Mouse (Mus musculus): Measurements from ENCODE around the gene Tmcc3. TPM values are rescaled to one million over a fixed set of nuclear protein-coding genes. Genes with fewer than 3 reads are reported as not detected.

Tmcc3 gene
- polyA plus RNA-seq, 1 experiment from 2014 or later = 2.8 TPM

DNA sequence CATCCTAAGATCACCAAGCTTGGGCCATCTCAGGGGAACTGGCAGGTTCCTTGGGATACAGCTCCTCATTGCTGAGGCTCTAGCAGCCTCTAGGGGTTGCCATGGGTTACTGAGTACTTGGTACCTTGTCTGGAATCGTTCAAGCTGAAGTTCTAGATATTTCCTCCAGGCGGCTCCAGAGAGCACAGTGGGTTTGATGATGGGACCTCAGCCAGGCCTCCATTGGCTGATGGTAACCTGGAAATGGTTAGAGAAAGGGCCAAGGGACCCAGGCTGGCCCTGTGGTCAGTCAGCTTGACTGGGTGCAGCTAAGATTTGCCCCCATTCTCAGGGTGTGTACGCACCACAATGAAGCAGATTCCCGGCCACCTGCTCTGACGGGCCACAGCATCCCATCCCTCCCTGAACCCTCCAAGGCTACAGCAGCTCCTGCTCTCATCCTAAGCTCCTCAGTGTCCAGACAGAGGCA lies 297.6 kb downstream of the Tmcc3 start:
- Histone ChIP-seq H3K36me3 (ENCODE audit: control insufficient read depth, insufficient read depth, low read length) (no peaks in the 10 kb centered on the region), H3K27me3 (ENCODE audit: control insufficient read depth, insufficient read depth, low read length) (no peaks in the 10 kb centered on the region), H3K4me2 (ENCODE audit: low read depth, low read length, severe bottlenecking) (no peak overlapping the region), H3K9me3 (ENCODE audit: control insufficient read depth, low read length) (no peaks in the 10 kb centered on the region), H3K27ac (ENCODE audit: low read depth, low read length) (no peak overlapping the region), H3K4me1 (replicated peaks; ENCODE audit: control insufficient read depth, insufficient read depth, low read length) (no peaks in the 10 kb centered on the region), H3K9ac (ENCODE audit: low read length) (no peak overlapping the region), H3K4me3 (ENCODE audit: low read depth, low read length) (no peak overlapping the region)
- DNase-seq (ENCODE audit: low spot score) (peak; percentile 74), ATAC-seq (replicated peaks; ENCODE audit: low FRiP score) (peak; percentile 86)
- WGBS = 52% methylated on average over 5 of the region's 5 CpGs

DNA sequence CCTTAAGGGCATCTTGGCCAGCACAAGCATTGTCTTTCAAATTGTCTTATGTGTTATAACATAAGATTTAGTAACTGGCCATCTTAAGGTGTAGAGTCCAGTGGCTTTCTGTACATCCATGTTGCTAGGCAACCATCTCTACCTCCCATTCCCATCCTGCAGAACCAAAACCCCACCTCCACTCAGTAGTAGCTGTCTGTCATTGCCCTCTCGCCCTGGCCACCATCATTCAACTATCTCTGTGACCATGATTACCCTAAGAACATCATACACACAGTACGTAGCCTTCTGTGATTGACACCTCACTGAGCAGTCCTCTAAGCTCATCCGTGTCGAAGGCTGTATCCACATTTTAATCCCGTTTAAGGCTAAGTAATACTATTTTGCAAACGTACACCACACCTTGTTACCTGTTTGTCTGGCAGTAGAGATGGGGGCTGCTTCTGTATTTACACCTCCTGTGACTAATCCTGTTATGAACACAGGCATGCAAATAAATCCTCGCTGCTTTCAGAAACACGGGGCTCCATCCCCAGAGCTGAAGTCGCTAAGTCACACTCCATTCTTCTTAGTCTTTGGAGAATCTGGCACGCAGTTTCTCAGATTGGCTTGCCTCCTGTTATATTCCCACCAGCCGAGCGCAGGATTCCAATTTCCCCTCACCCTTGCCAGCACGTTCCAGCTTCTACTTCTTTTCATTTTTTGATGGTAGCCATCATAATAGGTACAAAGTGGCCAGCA lies 299.6 kb downstream of the Tmcc3 start:
- Histone ChIP-seq H3K27me3 (ENCODE audit: control insufficient read depth, insufficient read depth, low read length) (no peaks in the 10 kb centered on the region), H3K36me3 (ENCODE audit: control insufficient read depth, insufficient read depth, low read length) (no peaks in the 10 kb centered on the region), H3K4me3 (ENCODE audit: low read depth, low read length) (no peak overlapping the region), H3K9ac (ENCODE audit: low read length) (no peak overlapping the region), H3K9me3 (ENCODE audit: control insufficient read depth, low read length) (no peaks in the 10 kb centered on the region), H3K4me2 (ENCODE audit: low read depth, low read length, severe bottlenecking) (no peak overlapping the region), H3K4me1 (replicated peaks; ENCODE audit: control insufficient read depth, insufficient read depth, low read length) (no peaks in the 10 kb centered on the region), H3K27ac (ENCODE audit: low read depth, low read length) (no peak overlapping the region)
- DNase-seq (ENCODE audit: low spot score) (no peak), ATAC-seq (replicated peaks; ENCODE audit: low FRiP score) (no peak)
- 71% methylated on average over 13 of the region's 13 CpGs for WGBS

DNA sequence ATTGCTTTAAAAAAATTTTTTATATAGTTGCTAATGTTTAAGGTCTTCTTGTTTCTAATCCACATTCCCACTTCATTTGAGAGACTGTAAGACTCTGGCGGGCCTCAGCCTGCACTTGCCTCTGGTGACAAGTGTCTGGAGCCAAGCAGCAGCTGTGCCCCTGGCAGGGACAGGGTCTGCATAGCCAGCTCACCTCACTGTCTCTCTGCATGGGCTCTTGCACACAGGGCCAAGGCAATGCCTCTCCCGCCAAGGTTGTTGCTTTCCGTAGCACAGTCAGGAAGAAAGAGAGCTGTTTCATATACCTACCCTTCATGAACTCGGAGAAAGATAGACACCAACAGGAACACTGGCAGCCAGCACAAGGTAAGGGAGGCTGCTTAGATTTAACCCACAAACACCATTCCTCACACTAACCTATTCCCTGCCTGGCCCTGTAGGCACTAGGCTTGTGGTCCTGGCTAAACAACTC lies 300.3 kb downstream of the Tmcc3 start:
- 83% methylated on average over 4 of the region's 4 CpGs for WGBS
- Histone ChIP-seq H3K9ac (ENCODE audit: low read length) (no peak overlapping the region), H3K4me2 (ENCODE audit: low read depth, low read length, severe bottlenecking) (no peak overlapping the region), H3K4me3 (ENCODE audit: low read depth, low read length) (no peak overlapping the region), H3K27me3 (ENCODE audit: control insufficient read depth, insufficient read depth, low read length) (no peaks in the 10 kb centered on the region), H3K36me3 (ENCODE audit: control insufficient read depth, insufficient read depth, low read length) (no peaks in the 10 kb centered on the region), H3K4me1 (replicated peaks; ENCODE audit: control insufficient read depth, insufficient read depth, low read length) (no peaks in the 10 kb centered on the region), H3K9me3 (ENCODE audit: control insufficient read depth, low read length) (no peaks in the 10 kb centered on the region), H3K27ac (ENCODE audit: low read depth, low read length) (no peak overlapping the region)
- ATAC-seq (replicated peaks; ENCODE audit: low FRiP score) (no peak), DNase-seq (ENCODE audit: low spot score) (no peak)

- DNase-seq (ENCODE audit: low spot score) (no peak), ATAC-seq (replicated peaks; ENCODE audit: low FRiP score) (no peak)
- Histone ChIP-seq H3K4me2 (ENCODE audit: low read depth, low read length, severe bottlenecking) (no peak overlapping the region), H3K36me3 (ENCODE audit: control insufficient read depth, insufficient read depth, low read length) (no peaks in the 10 kb centered on the region), H3K4me3 (ENCODE audit: low read depth, low read length) (no peak overlapping the region), H3K4me1 (replicated peaks; ENCODE audit: control insufficient read depth, insufficient read depth, low read length) (peaks cover 14% of the 10 kb centered on the region), H3K9ac (ENCODE audit: low read length) (no peak overlapping the region), H3K9me3 (ENCODE audit: control insufficient read depth, low read length) (no peaks in the 10 kb centered on the region), H3K27me3 (ENCODE audit: control insufficient read depth, insufficient read depth, low read length) (no peaks in the 10 kb centered on the region), H3K27ac (ENCODE audit: low read depth, low read length) (no peak overlapping the region)
- WGBS = 95% methylated on average over 5 of the region's 5 CpGs
Observed at GRCm38 (mm10) chr10:94619586-94619985, 307.8 kb downstream of the Tmcc3 start.

DNA sequence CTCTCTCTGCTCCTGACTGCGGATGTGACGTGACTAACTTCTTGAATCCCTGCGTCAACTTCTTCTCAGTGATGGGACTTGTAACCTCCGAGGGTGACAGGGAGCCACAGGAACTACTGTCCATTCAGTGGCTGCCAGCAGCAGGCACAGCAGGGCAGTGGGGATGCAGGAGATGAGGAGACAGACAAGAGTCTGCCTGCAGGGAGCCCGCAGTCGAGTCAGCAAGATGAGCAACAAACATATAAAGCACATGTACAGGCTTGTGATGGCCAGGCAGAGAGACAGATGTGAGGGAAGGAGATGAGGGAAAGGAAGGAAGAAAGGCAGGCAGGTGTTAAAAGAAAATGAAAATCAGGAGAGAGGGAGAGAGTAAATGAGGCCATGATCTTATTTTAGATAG lies 308.8 kb downstream of the Tmcc3 start:
- no peak overlapping the region for H3K27ac ChIP-seq (ENCODE audit: low read depth, low read length)
- no peaks in the 10 kb centered on the region for H3K27me3 ChIP-seq (ENCODE audit: control insufficient read depth, insufficient read depth, low read length)
- H3K36me3 ChIP-seq (ENCODE audit: control insufficient read depth, insufficient read depth, low read length) = no peaks in the 10 kb centered on the region
- no peak overlapping the region for H3K4me3 ChIP-seq (ENCODE audit: low read depth, low read length)
- WGBS = 61% methylated on average over 6 of the region's 6 CpGs
- DNase-seq (ENCODE audit: low spot score) = no peak
- no peak for ATAC-seq (replicated peaks; ENCODE audit: low FRiP score)
- no peaks in the 10 kb centered on the region for H3K9me3 ChIP-seq (ENCODE audit: control insufficient read depth, low read length)
- H3K4me2 ChIP-seq (ENCODE audit: low read depth, low read length, severe bottlenecking) = no peak overlapping the region
- peaks cover 14% of the 10 kb centered on the region for H3K4me1 ChIP-seq (replicated peaks; ENCODE audit: control insufficient read depth, insufficient read depth, low read length)
- no peak overlapping the region for H3K9ac ChIP-seq (ENCODE audit: low read length)

DNA sequence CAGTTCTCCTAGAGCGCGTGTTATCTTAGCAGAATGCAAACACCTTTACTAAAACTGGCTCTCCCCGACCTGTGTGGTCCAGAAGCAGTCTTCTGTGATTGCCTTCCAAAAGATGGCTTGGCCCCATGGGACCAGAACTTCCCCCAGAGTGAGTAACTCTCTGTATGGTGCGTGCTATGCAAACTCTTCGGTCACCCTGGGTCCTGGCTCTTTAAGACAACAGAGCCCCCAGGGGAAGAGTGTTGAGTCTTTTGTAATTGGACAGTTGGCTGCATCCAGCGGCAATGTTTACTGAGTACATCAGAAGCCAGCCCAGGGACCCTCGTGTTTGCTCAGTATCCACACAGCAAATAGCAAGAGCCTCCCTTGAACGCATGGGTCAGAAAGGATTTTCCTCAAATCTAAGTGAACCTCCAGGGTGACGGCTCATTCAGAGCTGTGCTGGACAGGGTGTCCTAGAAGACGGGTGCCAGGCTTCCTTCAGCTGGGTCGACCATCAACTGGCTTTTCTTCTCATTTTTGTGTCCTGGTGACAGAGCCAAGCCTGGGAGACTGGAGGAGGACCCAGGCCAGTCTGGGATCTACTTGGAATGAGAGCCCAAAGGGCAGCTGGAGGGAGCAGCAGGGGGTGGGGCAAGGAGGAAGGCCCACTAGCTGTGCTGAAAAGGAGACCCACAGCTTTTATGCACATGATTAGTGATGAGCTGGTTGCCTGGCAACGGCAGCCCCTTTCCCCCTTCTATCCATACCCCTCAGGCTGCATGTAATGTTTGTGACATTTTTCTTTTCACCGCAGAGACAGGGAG lies 309.9 kb downstream of the Tmcc3 start:
- H3K27ac ChIP-seq (ENCODE audit: low read depth, low read length) = peak overlapping the region; percentile 73; the same call in 1 of the 2 replicates
- H3K4me3 ChIP-seq (ENCODE audit: low read depth, low read length) = no peak overlapping the region
- peak; percentile 77 for DNase-seq (ENCODE audit: low spot score)
- peak overlapping the region; percentile 40 for H3K4me2 ChIP-seq (ENCODE audit: low read depth, low read length, severe bottlenecking)
- no peaks in the 10 kb centered on the region for H3K36me3 ChIP-seq (ENCODE audit: control insufficient read depth, insufficient read depth, low read length)
- H3K9ac ChIP-seq (ENCODE audit: low read length) = peak overlapping the region; percentile 9; the same call in 1 of the 2 replicates
- 8% methylated on average over 13 of the region's 13 CpGs for WGBS
- peaks cover 14% of the 10 kb centered on the region for H3K4me1 ChIP-seq (replicated peaks; ENCODE audit: control insufficient read depth, insufficient read depth, low read length)
- H3K9me3 ChIP-seq (ENCODE audit: control insufficient read depth, low read length) = no peaks in the 10 kb centered on the region
- H3K27me3 ChIP-seq (ENCODE audit: control insufficient read depth, insufficient read depth, low read length) = no peaks in the 10 kb centered on the region
- ATAC-seq (replicated peaks; ENCODE audit: low FRiP score) = peak; percentile 86

DNA sequence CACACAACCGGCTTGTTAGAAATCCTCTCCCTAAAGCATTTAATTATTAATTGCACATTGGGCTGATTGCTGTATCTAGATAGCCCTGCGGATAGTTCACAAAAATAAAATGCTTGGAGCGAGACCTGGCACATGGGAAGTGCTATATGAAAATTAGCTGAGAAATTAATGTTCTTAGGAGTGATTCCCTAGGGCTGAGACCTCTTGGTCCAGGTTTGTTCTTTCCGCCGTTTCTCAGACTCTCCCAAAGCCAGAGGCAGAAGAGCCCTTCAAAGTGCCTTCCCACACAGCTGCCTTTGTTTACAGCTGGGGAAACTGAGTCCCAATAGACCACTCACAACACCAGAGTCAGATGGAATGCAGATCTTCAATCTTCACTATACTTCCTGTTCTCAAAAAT lies 310.5 kb downstream of the Tmcc3 start:
- 26% methylated on average over 5 of the region's 5 CpGs for WGBS
- DNase-seq (ENCODE audit: low spot score) = no peak
- Histone ChIP-seq H3K27me3 (ENCODE audit: control insufficient read depth, insufficient read depth, low read length) (no peaks in the 10 kb centered on the region), H3K4me2 (ENCODE audit: low read depth, low read length, severe bottlenecking) (peak overlapping the region; percentile 40; the same call in 1 of the 2 replicates), H3K36me3 (ENCODE audit: control insufficient read depth, insufficient read depth, low read length) (no peaks in the 10 kb centered on the region), H3K4me1 (replicated peaks; ENCODE audit: control insufficient read depth, insufficient read depth, low read length) (peaks cover 14% of the 10 kb centered on the region), H3K9me3 (ENCODE audit: control insufficient read depth, low read length) (no peaks in the 10 kb centered on the region), H3K27ac (ENCODE audit: low read depth, low read length) (peak overlapping the region; percentile 51; the same call in 1 of the 2 replicates), H3K9ac (ENCODE audit: low read length) (no peak overlapping the region), H3K4me3 (ENCODE audit: low read depth, low read length) (no peak overlapping the region)
- peak; percentile 4; the same call in 1 of the 2 replicates for ATAC-seq (replicated peaks; ENCODE audit: low FRiP score)

DNA sequence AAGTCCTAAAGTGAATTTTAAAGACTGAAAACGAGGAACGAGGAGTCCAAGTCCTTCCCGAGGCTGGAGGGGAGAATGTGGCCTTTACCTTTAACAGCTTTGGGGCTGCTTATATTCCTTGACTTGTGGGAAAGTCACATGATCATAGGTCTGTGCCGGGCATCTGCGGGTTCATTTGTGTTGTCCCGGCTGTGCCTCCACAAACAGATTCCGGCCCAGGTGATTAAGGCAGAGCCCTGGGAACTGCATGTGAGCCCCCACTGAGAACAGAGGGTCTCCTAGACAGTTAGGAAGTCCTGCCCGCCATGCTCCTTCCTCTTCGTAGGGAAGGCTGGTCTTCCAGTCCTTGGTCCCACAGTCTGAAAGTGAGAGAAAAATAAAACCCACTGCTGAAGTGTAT lies 311.1 kb downstream of the Tmcc3 start:
- H3K4me3 ChIP-seq (ENCODE audit: low read depth, low read length) = no peak overlapping the region
- peaks cover 14% of the 10 kb centered on the region for H3K4me1 ChIP-seq (replicated peaks; ENCODE audit: control insufficient read depth, insufficient read depth, low read length)
- no peak overlapping the region for H3K9ac ChIP-seq (ENCODE audit: low read length)
- no peak for DNase-seq (ENCODE audit: low spot score)
- no peak overlapping the region; the same call in 1 of the 2 replicates for H3K4me2 ChIP-seq (ENCODE audit: low read depth, low read length, severe bottlenecking)
- ATAC-seq (replicated peaks; ENCODE audit: low FRiP score) = no peak
- H3K27ac ChIP-seq (ENCODE audit: low read depth, low read length) = peak overlapping the region; percentile 51; the same call in 1 of the 2 replicates
- no peaks in the 10 kb centered on the region for H3K36me3 ChIP-seq (ENCODE audit: control insufficient read depth, insufficient read depth, low read length)
- no peaks in the 10 kb centered on the region for H3K9me3 ChIP-seq (ENCODE audit: control insufficient read depth, low read length)
- 34% methylated on average over 9 of the region's 9 CpGs for WGBS
- H3K27me3 ChIP-seq (ENCODE audit: control insufficient read depth, insufficient read depth, low read length) = no peaks in the 10 kb centered on the region

Data from forebrain, embryonic 11.5 days (tissue).